Mouse (Mus musculus): ENCODE measurements at regions not wholly inside any gene's neighbourhood (a gene's known extent, or its start where the extent isn't known, plus 50 kb on each side); places are given as distances from the start of the nearest gene placed in this dataset.

GRCm38 (mm10) chr4:88934266-88935025 lies 54.4 kb upstream of the Ifne start:
- H3K4me2 ChIP-seq (ENCODE audit: low read length): no peak overlapping the region
- no peak for ATAC-seq (ENCODE audit: insufficient number of reproducible peaks, insufficient read depth, low FRiP score, low read depth)
- 79% methylated on average over 8 of the region's 8 CpGs for WGBS

GRCm38 (mm10) chr4:88931217-88931616 lies 51.2 kb upstream of the Ifne start:
- H3K4me3 ChIP-seq (ENCODE audit: control insufficient read depth in 1 of 2, insufficient read depth in 1 of 2, low read depth in 1 of 2, low read length in 2 of 2): no peak overlapping the region
- 76% methylated on average over 9 of the region's 9 CpGs for WGBS
- no peak overlapping the region for H3K9ac ChIP-seq (ENCODE audit: low read length)
- peaks cover 3 to 6% of the 10 kb centered on the region in 2 experiments; a peak in 2 of 4 replicates for H3K4me1 ChIP-seq (ENCODE audit: control insufficient read depth in 2 of 2, insufficient read depth in 2 of 2, low read length in 2 of 2)
- H3K9me3 ChIP-seq (ENCODE audit: control insufficient read depth, low read length): no peaks in the 10 kb centered on the region
- no peak overlapping the region for H3K4me2 ChIP-seq (ENCODE audit: low read length)
- no peaks in the 10 kb centered on the region for H3K36me3 ChIP-seq (ENCODE audit: control insufficient read depth, insufficient read depth, low read length)
- no peak for ATAC-seq (ENCODE audit: insufficient number of reproducible peaks, insufficient read depth, low FRiP score, low read depth)
- H3K27me3 ChIP-seq (ENCODE audit: control insufficient read depth, insufficient read depth, low read length): peaks cover 13% of the 10 kb centered on the region; the same call in 1 of the 2 replicates
- no peak overlapping the region for H3K27ac ChIP-seq (replicated peaks in 1 of 2; ENCODE audit: control insufficient read depth in 1 of 2, insufficient read depth in 1 of 2, low read depth in 2 of 2, low read length in 2 of 2)

More at GRCm38 (mm10) chr4:88934266-88935025, 54.4 kb upstream of the Ifne start:
- H3K27me3 ChIP-seq (ENCODE audit: control insufficient read depth, insufficient read depth, low read length): peaks cover 13% of the 10 kb centered on the region; the same call in 1 of the 2 replicates
- H3K9me3 ChIP-seq (ENCODE audit: control insufficient read depth, low read length): no peaks in the 10 kb centered on the region
- no peak overlapping the region for H3K27ac ChIP-seq (replicated peaks in 1 of 2; ENCODE audit: control insufficient read depth in 1 of 2, insufficient read depth in 1 of 2, low read depth in 2 of 2, low read length in 2 of 2)
- H3K4me3 ChIP-seq (ENCODE audit: control insufficient read depth in 1 of 2, insufficient read depth in 1 of 2, low read depth in 1 of 2, low read length in 2 of 2): no peak overlapping the region
- H3K36me3 ChIP-seq (ENCODE audit: control insufficient read depth, insufficient read depth, low read length): no peaks in the 10 kb centered on the region
- H3K9ac ChIP-seq (ENCODE audit: low read length): no peak overlapping the region
- peaks cover 0 to 2% of the 10 kb centered on the region in 2 experiments; a peak in 1 of 4 replicates for H3K4me1 ChIP-seq (ENCODE audit: control insufficient read depth in 2 of 2, insufficient read depth in 2 of 2, low read length in 2 of 2)

Data from heart, embryonic 14.5 days (tissue).